Mouse (Mus musculus) embryonic facial prominence, embryonic 10.5 days (tissue): ENCODE measurements at regions not wholly inside any gene's neighbourhood (a gene's known extent, or its start where the extent isn't known, plus 50 kb on each side); places are given as distances from the start of the nearest gene placed in this dataset.

Experiments
- DNase-seq: peaks from one replicate; pipeline ENCODE4 v3.0.0-alpha.2; 2017; ENCODE audit warnings: low spot score
- H3K27ac ChIP-seq: fragments of 300-500 bp; sonication (generic); replicated peaks from 2 replicates; pipeline ENCODE4 v1.5.1; 2016; ENCODE audit warnings: mild to moderate bottlenecking
- H3K27me3 ChIP-seq: fragments of 300-500 bp; sonication (generic); replicated peaks from 2 replicates; pipeline ENCODE4 v1.6.1; 2016; ENCODE audit warnings: low read depth, mild to moderate bottlenecking; ENCODE audit not compliant: poor library complexity, severe bottlenecking
- H3K36me3 ChIP-seq: fragments of 300-500 bp; sonication (generic); replicated peaks from 2 replicates; pipeline ENCODE4 v1.6.1; 2016; ENCODE audit warnings: mild to moderate bottlenecking, moderate library complexity
- H3K4me1 ChIP-seq: fragments of 300-500 bp; sonication (generic); 2 replicates; pipeline ENCODE4 v1.6.1; 2016
- H3K4me3 ChIP-seq: fragments of 300-500 bp; sonication (generic); 2 replicates; pipeline ENCODE4 v1.5.1; 2016; ENCODE audit warnings: mild to moderate bottlenecking, moderate library complexity
- H3K9me3 ChIP-seq: fragments of 300-500 bp; sonication (generic); 2 replicates; pipeline ENCODE4 v1.6.1; 2016; ENCODE audit warnings: mild to moderate bottlenecking
- WGBS: fragments of 180-500 bp; shearing (Covaris S2); methylation state at CpG from one replicate; pipeline ENCODE4 v1.1.7; 2016; 5-methylcytosine and 5-hydroxymethylcytosine counted together

- Histone ChIP-seq H3K27me3 (no peaks in the 10 kb centered on the region), H3K27ac (no peak overlapping the region), H3K4me3 (no peak overlapping the region), H3K36me3 (no peaks in the 10 kb centered on the region), H3K9me3 (no peaks in the 10 kb centered on the region), H3K4me1 (peaks cover 6% of the 10 kb centered on the region; the same call in 1 of the 2 replicates)
- WGBS = 52% methylated on average over 3 of the region's 3 CpGs
- DNase-seq = no peak
These were observed 529.8 kb upstream of the Gm765 start for GRCm38 (mm10) chr6:98872334-98872733.

DNA sequence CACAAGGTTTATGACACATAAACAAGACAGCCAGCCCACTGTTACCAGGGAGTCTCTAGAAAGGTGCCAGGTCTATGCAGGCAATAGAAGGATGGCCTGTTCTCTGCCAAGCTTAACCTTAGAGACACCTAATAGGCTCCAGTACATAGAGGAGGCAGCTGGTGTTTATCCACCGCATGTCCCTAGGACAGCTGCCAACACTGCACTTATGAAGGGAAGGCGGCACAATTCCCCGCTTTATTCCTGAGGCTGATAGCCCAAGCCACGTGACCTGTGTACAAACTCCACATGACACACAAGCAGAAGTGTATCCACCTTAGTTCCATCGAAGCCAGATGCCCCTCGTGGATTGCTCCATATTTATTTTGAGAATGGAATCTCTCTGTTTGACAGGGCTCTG lies 527.2 kb upstream of the Gm765 start:
- 87% methylated on average over 6 of the region's 6 CpGs for WGBS
- Histone ChIP-seq H3K9me3 (no peaks in the 10 kb centered on the region), H3K4me1 (peaks cover 6% of the 10 kb centered on the region; the same call in 1 of the 2 replicates), H3K4me3 (no peak overlapping the region), H3K27me3 (no peaks in the 10 kb centered on the region), H3K36me3 (no peaks in the 10 kb centered on the region), H3K27ac (no peak overlapping the region)
- DNase-seq = no peak

DNA sequence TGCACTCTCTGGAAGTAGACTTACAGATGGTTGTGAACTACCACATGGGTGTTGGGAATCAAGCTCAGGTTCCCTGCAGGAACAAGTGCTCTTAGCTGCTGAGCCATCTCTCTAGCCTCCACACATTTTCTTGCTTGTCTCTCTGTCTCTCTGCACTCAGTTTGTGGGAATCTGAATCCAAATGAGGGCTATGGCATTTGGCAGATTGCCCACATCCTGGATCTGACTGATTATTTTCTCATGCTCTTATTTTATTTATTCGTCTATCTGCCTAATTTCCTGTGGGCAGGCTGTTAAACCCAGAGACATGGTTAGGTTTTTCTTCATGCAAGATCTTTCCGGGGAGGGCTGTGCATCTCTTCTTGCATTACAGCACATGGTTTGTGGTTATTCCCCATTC lies 521.8 kb upstream of the Gm765 start:
- H3K4me1 ChIP-seq = no peaks in the 10 kb centered on the region
- H3K36me3 ChIP-seq = no peaks in the 10 kb centered on the region
- H3K4me3 ChIP-seq = no peak overlapping the region
- DNase-seq = no peak
- 74% methylated on average over 2 of the region's 2 CpGs for WGBS
- no peaks in the 10 kb centered on the region for H3K27me3 ChIP-seq
- no peak overlapping the region for H3K27ac ChIP-seq
- no peaks in the 10 kb centered on the region for H3K9me3 ChIP-seq

GRCm38 (mm10) chr6:98855958-98856357 lies 513.4 kb upstream of the Gm765 start:
- Histone ChIP-seq H3K4me3 (no peak overlapping the region), H3K36me3 (no peaks in the 10 kb centered on the region), H3K27ac (no peak overlapping the region), H3K4me1 (0 out of 2 replicates have a peak, but pooled peaks cover 2% of the 10 kb centered on the region), H3K9me3 (no peaks in the 10 kb centered on the region), H3K27me3 (no peaks in the 10 kb centered on the region)
- no peak for DNase-seq
- 76% methylated on average over 1 of the region's 1 CpGs for WGBS

GRCm38 (mm10) chr6:98850906-98851305 lies 508.4 kb upstream of the Gm765 start:
- WGBS = 82% methylated on average over 2 of the region's 2 CpGs

GRCm38 (mm10) chr6:98848835-98849234 lies 506.3 kb upstream of the Gm765 start:
- WGBS = 82% methylated on average over 1 of the region's 1 CpGs
- DNase-seq = no peak
- no peak overlapping the region for H3K27ac ChIP-seq
- H3K4me3 ChIP-seq = no peak overlapping the region
- H3K4me1 ChIP-seq = 0 out of 2 replicates have a peak, but pooled peaks cover under 1% of the 10 kb centered on the region
- no peaks in the 10 kb centered on the region for H3K27me3 ChIP-seq
- no peaks in the 10 kb centered on the region for H3K9me3 ChIP-seq
- no peaks in the 10 kb centered on the region for H3K36me3 ChIP-seq

More at GRCm38 (mm10) chr6:98850906-98851305, 508.4 kb upstream of the Gm765 start:
- no peak overlapping the region for H3K27ac ChIP-seq
- H3K4me1 ChIP-seq = 0 out of 2 replicates have a peak, but pooled peaks cover 2% of the 10 kb centered on the region
- no peaks in the 10 kb centered on the region for H3K27me3 ChIP-seq
- no peaks in the 10 kb centered on the region for H3K36me3 ChIP-seq
- no peak for DNase-seq
- no peak overlapping the region for H3K4me3 ChIP-seq
- no peaks in the 10 kb centered on the region for H3K9me3 ChIP-seq

GRCm38 (mm10) chr6:98846001-98846695 lies 503.6 kb upstream of the Gm765 start:
- no peak for DNase-seq
- no peak overlapping the region for H3K4me3 ChIP-seq
- no peaks in the 10 kb centered on the region for H3K9me3 ChIP-seq
- no peak overlapping the region for H3K27ac ChIP-seq
- WGBS = 77% methylated on average over 5 of the region's 5 CpGs
- H3K27me3 ChIP-seq = no peaks in the 10 kb centered on the region
- peaks cover 16% of the 10 kb centered on the region for H3K4me1 ChIP-seq
- H3K36me3 ChIP-seq = no peaks in the 10 kb centered on the region

GRCm38 (mm10) chr6:98843598-98843997 lies 501.0 kb upstream of the Gm765 start:
- Histone ChIP-seq H3K27ac (no peak overlapping the region), H3K4me1 (peaks cover 18% of the 10 kb centered on the region), H3K9me3 (no peaks in the 10 kb centered on the region), H3K4me3 (no peak overlapping the region), H3K36me3 (no peaks in the 10 kb centered on the region), H3K27me3 (no peaks in the 10 kb centered on the region)
- WGBS = 80% methylated on average over 5 of the region's 5 CpGs
- DNase-seq = no peak

GRCm38 (mm10) chr6:98842924-98843323 lies 500.4 kb upstream of the Gm765 start:
- no peaks in the 10 kb centered on the region for H3K9me3 ChIP-seq
- 58% methylated on average over 4 of the region's 4 CpGs for WGBS
- peaks cover 18% of the 10 kb centered on the region for H3K4me1 ChIP-seq
- 0 out of 2 replicates have a peak overlapping the region, but pooled peaks have one; percentile 3 for H3K27ac ChIP-seq
- no peak overlapping the region for H3K4me3 ChIP-seq
- no peaks in the 10 kb centered on the region for H3K36me3 ChIP-seq
- no peak for DNase-seq
- no peaks in the 10 kb centered on the region for H3K27me3 ChIP-seq

GRCm38 (mm10) chr6:98833922-98834321 lies 491.4 kb upstream of the Gm765 start:
- Histone ChIP-seq H3K36me3 (no peaks in the 10 kb centered on the region), H3K4me3 (no peak overlapping the region), H3K27me3 (no peaks in the 10 kb centered on the region), H3K27ac (no peak overlapping the region), H3K9me3 (no peaks in the 10 kb centered on the region), H3K4me1 (no peaks in the 10 kb centered on the region)
- DNase-seq = no peak
- WGBS = 91% methylated on average over 7 of the region's 7 CpGs

GRCm38 (mm10) chr6:98830191-98830590 lies 487.6 kb upstream of the Gm765 start:
- DNase-seq = no peak
- Histone ChIP-seq H3K4me1 (no peaks in the 10 kb centered on the region), H3K9me3 (no peaks in the 10 kb centered on the region), H3K27me3 (no peaks in the 10 kb centered on the region), H3K27ac (no peak overlapping the region), H3K36me3 (no peaks in the 10 kb centered on the region), H3K4me3 (no peak overlapping the region)
- 76% methylated on average over 4 of the region's 4 CpGs for WGBS

- 93% methylated on average over 1 of the region's 1 CpGs for WGBS
- Histone ChIP-seq H3K9me3 (no peaks in the 10 kb centered on the region), H3K36me3 (no peaks in the 10 kb centered on the region), H3K4me1 (no peaks in the 10 kb centered on the region), H3K27me3 (no peaks in the 10 kb centered on the region), H3K4me3 (no peak overlapping the region), H3K27ac (no peak overlapping the region)
- DNase-seq = no peak
These were observed 465.5 kb upstream of the Gm765 start for GRCm38 (mm10) chr6:98808046-98808445.

DNA sequence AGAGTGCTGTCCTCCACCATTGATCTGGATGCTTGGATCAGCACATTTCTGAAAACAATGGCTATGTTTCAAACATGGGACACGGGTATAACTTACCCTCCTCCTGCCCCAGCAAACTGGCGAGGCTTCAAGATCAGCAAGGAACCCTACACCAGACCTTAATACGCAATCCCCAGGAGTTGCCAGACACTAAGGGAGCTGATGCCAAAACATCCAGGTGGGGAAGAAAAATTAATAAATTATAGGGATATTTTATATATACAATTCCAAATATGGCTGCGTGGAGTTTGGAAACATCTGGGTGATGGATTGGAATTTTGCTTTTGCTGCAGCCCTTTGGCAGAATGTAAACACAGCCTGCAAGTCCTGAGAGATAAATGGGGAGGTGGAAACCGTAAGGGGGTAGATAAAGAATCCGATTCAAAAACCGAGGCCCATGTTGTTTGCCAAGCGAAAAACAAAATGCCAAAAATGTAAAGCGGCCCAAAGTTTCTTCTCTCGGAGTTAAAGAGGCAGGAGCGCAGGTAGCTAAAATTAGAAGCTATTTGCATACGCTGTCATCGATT lies 460.9 kb upstream of the Gm765 start:
- H3K4me1 ChIP-seq = peaks cover 23% of the 10 kb centered on the region
- H3K4me3 ChIP-seq = no peak overlapping the region
- H3K36me3 ChIP-seq = no peaks in the 10 kb centered on the region
- no peak overlapping the region for H3K27ac ChIP-seq
- 90% methylated on average over 13 of the region's 13 CpGs for WGBS
- no peaks in the 10 kb centered on the region for H3K9me3 ChIP-seq
- DNase-seq = no peak
- H3K27me3 ChIP-seq = no peaks in the 10 kb centered on the region
